Mouse (Mus musculus) adipocyte (in vitro differentiated cells): ENCODE measurements around the gene Tbcb.
"Not testable (repeated sequence)": the region's sequence is repeated elsewhere in the genome, so short reads cannot be mapped to it uniquely, and the experiment has no call there.

Source experiments
- DNase-seq: peaks from one replicate; pipeline ENCODE4 v3.0.0-alpha.2; 2016; ENCODE audit warnings: low spot score

Tbcb gene

GRCm38 (mm10) chr7:30231669-30232454 is at the start of gene Tbcb, which contains the start of gene Polr2i:
TSS of gene Tbcb (minus strand) at chr7:30232272.
TSS of gene Polr2i (plus strand) at chr7:30231948.
- DNase-seq, result peak; percentile 98

DNA sequence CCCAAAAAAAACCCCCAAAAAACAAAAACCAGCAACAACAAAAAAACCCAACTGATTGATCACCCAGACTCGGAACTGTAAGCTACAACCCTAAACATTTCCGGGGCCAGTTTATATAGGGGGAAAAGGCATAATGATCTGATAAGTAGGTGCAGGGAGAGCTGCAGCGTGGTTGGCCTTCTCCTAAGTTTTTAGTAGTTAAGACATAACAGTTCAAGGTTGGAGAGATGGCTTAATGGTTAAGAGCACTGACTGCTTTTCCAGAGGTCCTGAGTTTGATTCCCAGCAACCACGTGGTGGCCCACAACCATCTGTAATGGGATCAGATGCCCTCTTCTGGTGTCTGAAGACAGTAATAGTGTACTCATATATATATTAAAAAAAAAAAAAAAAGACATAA is 49.5 kb upstream of the Tbcb start:
- no peak for DNase-seq

DNA sequence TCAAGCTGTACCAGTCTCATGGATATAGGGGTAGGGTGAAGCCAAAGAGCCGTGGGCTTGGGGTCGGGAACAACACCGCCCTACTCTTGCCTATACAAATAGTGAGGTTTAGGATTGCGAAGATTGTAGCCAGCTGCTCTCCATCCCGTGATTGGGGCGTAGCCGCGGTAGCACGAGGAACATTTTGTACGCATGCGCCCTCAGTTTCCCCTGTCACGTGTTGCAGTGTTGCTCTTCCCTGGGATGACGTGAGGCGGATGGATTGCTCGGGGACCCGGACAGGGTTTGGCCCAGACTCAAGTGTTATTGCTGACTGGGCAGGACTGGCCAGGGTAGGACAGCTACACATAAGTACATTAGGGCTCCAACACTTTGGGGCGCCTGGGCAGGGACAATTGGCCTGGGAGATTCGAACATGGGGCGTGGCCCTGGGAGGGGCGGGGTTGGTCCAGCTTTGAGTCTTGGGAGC is 48.6 kb upstream of the Tbcb start:
- peak; percentile 96 for DNase-seq

- peak; percentile 95 for DNase-seq
Observed at GRCm38 (mm10) chr7:30279951-30280669, 48.0 kb upstream of the Tbcb start, which contains the start of the genes Thap8 and Wdr62. TSS of gene Thap8 (plus strand) at chr7:30280094. TSS of gene Wdr62 (minus strand) at chr7:30280419.

DNA sequence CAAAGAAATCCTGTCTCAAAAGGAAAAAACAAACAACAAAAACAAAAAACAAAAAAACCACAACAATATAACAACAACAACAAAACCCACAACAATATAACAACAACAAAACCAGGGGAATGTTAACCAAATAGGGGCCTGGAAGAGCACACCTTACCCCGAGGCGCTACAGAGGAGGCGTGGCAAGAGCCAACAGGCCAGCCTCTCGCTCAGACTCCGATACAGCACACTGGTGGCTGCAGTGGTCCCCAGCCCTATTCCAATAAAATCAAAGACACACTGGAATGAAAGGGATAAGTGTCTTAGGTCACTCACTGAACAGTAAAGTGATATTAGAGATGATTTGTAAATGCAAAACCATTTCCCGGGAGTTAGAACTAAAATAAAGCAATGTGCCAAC is 47.5 kb upstream of the Tbcb start:
- DNase-seq, result no peak

DNA sequence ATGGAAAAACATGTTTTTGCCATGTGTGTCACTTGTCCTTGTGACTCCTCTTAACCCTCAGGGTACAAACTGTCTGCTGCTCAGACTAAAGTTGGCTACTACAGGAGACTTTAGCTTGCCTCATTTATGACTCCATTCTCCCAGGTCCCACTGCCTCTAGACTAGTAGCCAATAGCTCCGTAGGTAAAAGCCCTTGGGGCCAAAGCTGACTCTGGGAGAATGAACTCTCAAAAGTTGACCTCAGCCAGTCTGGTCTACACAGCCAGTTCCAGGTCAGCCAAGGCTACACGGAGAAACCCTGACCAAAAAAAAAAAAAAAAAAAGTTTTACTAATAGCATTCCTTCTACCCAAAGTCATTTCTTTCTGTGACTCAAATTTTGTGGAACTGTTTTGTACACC is 46.8 kb upstream of the Tbcb start:
- peak; percentile 51 for DNase-seq

DNA sequence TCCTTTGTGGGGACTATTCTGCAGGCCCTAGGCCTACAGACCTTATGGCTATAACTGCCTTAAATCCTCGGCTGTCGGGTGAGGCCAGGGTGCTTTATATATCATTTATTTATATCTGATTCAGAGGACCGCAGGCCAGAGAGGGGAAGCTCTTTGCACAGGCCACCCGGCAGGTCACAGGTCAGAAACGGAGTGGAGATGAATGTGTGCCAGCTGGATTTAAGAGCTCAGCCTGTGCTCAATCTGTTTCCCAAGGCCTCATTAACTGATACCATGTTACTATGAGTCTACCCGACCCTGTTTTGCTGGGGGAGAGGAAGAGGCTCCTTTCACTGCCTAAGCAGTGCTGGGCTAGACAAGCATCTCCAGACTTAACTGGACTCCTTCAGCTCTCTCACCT is 42.3 kb upstream of the Tbcb start:
- no peak for DNase-seq

GRCm38 (mm10) chr7:30269641-30270040 is 37.6 kb upstream of the Tbcb start:
- no peak for DNase-seq

- no peak for DNase-seq
Observed at GRCm38 (mm10) chr7:30266780-30267179, 34.7 kb upstream of the Tbcb start.

- no peak for DNase-seq
Observed at GRCm38 (mm10) chr7:30265935-30266334, 33.9 kb upstream of the Tbcb start.

GRCm38 (mm10) chr7:30265531-30265930 is 33.5 kb upstream of the Tbcb start:
- DNase-seq, result no peak

DNA sequence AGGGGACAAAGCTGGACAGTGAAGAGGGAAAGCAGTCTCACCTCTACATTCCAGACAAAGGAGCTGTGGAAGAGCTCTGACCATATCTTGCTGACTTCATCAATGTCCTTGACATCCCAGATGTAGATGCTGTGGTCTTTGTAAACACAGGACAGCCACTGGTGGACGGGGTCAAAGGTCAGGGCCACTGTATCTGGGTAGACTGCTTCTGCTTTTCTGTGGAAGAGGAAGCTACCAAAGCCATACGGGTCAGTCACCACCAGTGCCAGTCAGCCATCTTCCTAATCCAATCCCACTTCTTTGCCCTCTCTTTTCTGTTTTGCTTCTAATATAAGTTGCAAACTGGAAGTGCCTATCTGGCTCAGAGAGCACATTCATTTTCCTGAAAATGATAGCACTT is 33.0 kb upstream of the Tbcb start:
- DNase-seq, result no peak

DNA sequence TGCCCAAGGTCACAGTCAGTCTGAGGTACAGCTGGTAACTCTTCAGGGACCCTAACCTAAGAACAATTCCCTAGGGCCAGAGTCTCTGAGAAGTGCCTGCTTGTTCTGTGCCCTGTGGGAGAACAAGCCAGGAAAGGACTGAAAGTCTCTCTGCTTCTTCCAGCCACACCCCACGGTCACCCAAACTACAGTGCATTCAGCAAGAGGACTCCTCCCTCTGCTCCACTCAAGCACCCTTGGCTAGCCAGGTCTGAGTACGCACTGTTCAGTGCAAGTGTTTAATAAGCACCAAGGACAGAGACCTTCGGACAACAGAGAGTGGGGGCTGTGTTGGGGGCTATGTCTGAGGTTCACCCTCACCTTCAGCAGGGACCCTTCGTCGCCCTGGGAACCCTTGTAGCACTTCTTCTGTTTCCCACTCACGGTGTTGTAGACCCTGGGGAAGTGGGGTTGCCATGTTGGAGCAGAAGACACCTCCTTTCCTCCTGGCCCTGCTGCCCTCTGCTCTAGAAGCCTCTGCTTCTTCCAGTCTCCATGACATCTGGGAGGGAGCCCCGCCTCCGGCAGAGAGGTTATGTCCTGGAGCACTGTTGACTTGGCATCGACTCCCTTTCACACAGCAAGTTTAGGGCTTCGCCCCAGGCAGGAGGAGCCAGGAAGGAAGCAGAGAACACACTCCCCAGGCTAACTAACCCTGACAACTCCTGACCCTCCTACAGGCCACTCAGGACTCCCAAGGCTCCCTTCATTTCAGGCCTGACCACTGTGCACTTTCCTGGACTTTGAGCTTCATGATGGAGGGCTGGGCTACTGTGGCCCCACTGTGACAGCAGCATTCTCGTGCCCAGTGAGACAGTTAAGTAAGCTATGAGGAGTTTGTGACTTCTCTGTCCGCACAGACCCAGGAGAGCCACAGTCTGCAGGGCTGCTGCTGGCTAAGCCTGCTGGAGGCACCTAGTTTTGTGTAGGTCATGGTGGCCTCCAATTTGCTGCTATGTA is 20.2 kb upstream of the Tbcb start:
- peak; percentile 97 for DNase-seq

DNA sequence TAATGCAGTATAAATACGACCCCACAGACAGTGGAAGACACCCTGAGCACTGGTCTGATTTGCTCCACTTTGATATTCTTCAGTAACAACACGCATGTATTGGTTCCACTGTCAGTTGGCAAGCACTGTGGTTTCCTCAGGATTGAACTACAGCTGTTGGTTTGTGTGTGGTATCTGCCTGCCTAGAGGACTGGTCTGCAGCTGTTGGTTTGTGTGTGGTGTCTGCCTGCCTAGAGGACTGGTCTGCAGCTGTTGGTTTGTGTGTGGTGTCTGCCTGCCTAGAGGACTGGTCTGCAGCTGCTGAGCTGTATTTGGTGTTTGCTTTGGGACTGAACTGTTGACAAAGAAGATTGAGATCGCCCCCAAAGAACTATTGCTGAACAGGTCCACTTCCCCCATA is 5.3 kb upstream of the Tbcb start:
- DNase-seq, result not testable (repeated sequence)

GRCm38 (mm10) chr7:30235625-30236024 is 3.6 kb upstream of the Tbcb start, which contains the start of gene Ovol3:
TSS of gene Ovol3 (minus strand) at chr7:30235725.
- no peak for DNase-seq

GRCm38 (mm10) chr7:30235091-30235490 is 3.0 kb upstream of the Tbcb start:
- DNase-seq, result no peak

DNA sequence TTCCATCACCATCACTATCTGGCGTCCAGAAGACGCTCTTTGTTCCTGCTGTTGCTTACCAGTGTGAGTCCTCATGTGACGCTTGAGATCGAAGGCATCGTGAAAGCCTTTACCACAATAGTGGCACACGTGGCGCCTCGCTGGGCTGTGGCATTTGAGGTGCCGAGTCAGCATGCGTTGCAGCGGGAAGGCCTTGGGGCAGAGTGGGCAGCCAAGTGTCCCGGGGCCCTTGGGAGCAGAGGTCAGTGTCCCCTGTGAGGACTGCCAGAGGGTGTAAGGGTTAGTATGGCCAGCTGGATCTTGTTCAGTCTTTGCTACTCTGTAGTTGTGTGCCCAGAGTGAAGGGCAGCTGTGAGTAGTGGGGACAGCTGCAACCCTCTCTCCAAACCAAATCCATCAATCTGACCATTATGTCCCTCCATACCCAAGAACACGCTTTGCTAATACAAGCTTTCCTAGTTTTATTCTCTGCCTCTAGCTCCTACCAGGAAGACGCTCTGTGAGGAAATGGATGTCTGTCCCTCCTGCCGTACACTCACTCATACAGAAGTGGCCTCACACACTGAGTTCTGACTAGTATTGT is 2.3 kb upstream of the Tbcb start:
- no peak for DNase-seq

- no peak for DNase-seq
Observed at GRCm38 (mm10) chr7:30233387-30233786, 1.3 kb upstream of the Tbcb start.

DNA sequence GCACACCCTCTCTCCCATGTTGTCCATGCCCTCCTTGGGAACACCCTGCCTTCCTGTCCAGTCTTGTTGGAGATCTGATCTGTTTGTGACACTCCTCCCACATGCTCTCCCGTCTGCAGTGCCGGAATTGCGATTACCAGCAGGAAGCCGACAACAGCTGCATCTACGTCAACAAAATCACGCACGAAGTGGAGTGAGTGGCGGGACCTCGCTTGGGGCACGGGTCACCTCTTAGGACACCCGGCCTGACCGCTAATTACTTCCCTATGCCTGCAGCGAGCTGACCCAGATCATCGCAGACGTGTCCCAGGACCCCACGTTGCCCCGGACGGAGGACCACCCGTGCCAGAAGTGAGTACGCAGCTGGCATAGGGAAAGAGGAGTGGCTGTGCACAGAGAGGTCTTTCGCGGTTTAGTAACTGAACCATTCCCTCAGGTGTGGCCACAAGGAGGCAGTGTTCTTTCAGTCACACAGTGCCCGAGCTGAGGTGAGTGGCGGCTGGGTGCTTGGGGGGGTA is 618 bp upstream of the Tbcb start:
- DNase-seq, result peak; percentile 71

GRCm38 (mm10) chr7:30231328-30231668 is 774 bp downstream of the Tbcb start:
- DNase-seq, result no peak

DNA sequence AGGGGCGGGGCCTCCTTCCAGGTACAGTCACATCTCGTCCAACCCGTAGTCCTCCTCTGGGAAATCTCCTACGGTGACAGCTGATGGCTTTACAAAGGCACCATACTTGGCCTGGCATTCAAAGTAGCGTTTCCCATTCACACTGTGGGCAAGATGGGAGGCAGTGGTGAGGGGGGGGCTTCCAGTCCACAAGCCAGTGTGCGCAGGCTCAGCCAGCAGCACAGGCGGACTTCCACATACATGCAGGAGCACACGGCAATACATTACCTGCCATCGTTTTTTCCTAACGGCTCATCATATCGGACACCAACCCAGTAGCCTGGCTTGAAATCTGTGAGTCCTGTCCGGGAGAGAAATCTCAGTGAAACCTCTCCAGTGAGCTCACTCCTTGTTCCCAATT is 7.9 kb downstream of the Tbcb start:
- DNase-seq, result no peak
